Mouse (Mus musculus): Measurements from ENCODE around the gene Drd1. TPM values are rescaled to one million over a fixed set of nuclear protein-coding genes. Genes with fewer than 3 reads are reported as not detected.

Drd1 gene
- total RNA-seq, 2 experiments from 2014 or later, result not detected

Other genes with a start within 250 kb of the Drd1 start
- 1 to 10 TPM; 1.8 to 2.4 TPM for gene Sfxn1, start 16.2 kb upstream of the Drd1 start, total RNA-seq (2021)
- gene Hrh2, start 136.4 kb upstream of the Drd1 start, total RNA-seq (2021), result under 1 TPM in 1 of 2 experiments, not detected in 1; 0.10 TPM

Measured in gastrocnemius, postnatal 36 days (tissue).